Mouse (Mus musculus): ENCODE measurements around the gene A330070K13Rik.

A330070K13Rik gene

DNA sequence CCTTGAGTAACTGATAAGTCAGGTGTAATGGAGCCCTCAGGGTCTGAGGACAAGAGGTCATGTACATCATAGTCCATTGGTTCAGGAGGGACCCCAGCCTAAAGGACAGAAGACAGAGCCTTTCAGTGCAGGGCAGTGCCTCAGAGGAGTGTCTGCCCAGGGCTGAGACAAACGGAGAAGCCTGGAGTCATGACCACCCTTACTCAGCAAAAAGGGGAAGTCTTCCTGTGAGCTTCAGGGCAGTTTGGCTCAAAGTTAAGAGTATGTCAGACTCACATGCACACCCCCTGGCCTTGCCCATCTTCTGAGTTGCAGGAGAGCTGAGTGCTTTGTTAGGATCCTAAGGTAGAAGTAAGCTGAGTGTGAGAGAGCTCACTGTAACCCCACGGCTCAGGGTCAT lies 54.5 kb downstream of the A330070K13Rik start:
- DNase-seq (ENCODE audit: low spot score) = no peak

Data from ovary, postnatal 36 days (tissue).